Mouse (Mus musculus) CD4-positive naive resting alpha-beta T cell, adult 57 days (primary cell): ENCODE data around the gene Pacsin3. TPM values are rescaled to one million over a fixed set of nuclear protein-coding genes. Genes with fewer than 3 reads are reported as not detected.

Experiments
- total RNA-seq: library from RNA; stranded (reverse); gene quantifications from one replicate; pipeline ENCODE4 v1.2.4, GENCODE M21; 2023

Pacsin3 gene
- 1.4 TPM for total RNA-seq

GRCm38 (mm10) chr2:91255661-91256150 lies at the start of gene Pacsin3:
Pacsin3 (plus strand) TSS chr2:91255954.

GRCm38 (mm10) chr2:91236601-91237510 lies 18.9 kb upstream of the Pacsin3 start, which contains the start of gene Ddb2:
Ddb2 (minus strand) TSS chr2:91236982.

GRCm38 (mm10) chr2:91264711-91265681 lies 9.2 kb downstream of the Pacsin3 start, which contains the start of gene Arfgap2:
Arfgap2 (plus strand) TSS chr2:91264974.

Other genes starting within 250 kb of the Pacsin3 start
- gene Rapsn, start 220.3 kb upstream of the Pacsin3 start, total RNA-seq = 0.41 TPM
- gene Psmc3, start 201.9 kb upstream of the Pacsin3 start, total RNA-seq = 134 TPM
- 24.6 TPM for gene Slc39a13, start 185.5 kb upstream of the Pacsin3 start, total RNA-seq
- gene Spi1, start 173.6 kb upstream of the Pacsin3 start, total RNA-seq = 7.2 TPM
- gene Mybpc3, start 137.8 kb upstream of the Pacsin3 start, total RNA-seq = 0.15 TPM
- gene Madd, start 72.1 kb upstream of the Pacsin3 start, total RNA-seq = 281 TPM
- 2.8 TPM for gene Nr1h3, start 53.1 kb upstream of the Pacsin3 start, total RNA-seq
- 7.0 TPM for gene Acp2, start 53.1 kb upstream of the Pacsin3 start, total RNA-seq
- gene Ddb2, start 19.0 kb upstream of the Pacsin3 start, total RNA-seq = 90.5 TPM
- 143 TPM for gene Arfgap2, start 9.0 kb downstream of the Pacsin3 start, total RNA-seq
- 7.0 TPM for gene 1110051M20Rik, start 188.8 kb downstream of the Pacsin3 start, total RNA-seq
- gene Lrp4, start 201.6 kb downstream of the Pacsin3 start, total RNA-seq = 0.06 TPM